Mouse (Mus musculus) limb, embryonic 11.5 days (tissue): Measurements from ENCODE around the gene Crtc1. TPM values are rescaled to one million over a fixed set of nuclear protein-coding genes. Genes with fewer than 3 reads are reported as not detected.

ENCODE experiments used
- ATAC-seq: fragments of 200-750 bp; cut with Nextera tagmentation; 2 replicates; pipeline ENCODE4 v1.8.0; 2017; ENCODE audit warnings: low read depth; ENCODE audit not compliant: insufficient number of reproducible peaks, low FRiP score, low TSS enrichment
- DNase-seq: peaks from one replicate; pipeline ENCODE4 v3.0.0-alpha.2; 2015; ENCODE audit warnings: low spot score
- H3K27ac ChIP-seq: fragments of 300-500 bp; sonication (generic); replicated peaks from 2 replicates; pipeline ENCODE4 v1.5.1; 2014; ENCODE audit warnings: low read depth, mild to moderate bottlenecking, low read length
- H3K27me3 ChIP-seq: fragments of 300-500 bp; sonication (generic); 2 replicates; pipeline ENCODE4 v1.6.1; 2014; ENCODE audit warnings: mild to moderate bottlenecking, low read length, mixed read lengths; ENCODE audit not compliant: control insufficient read depth, insufficient read depth
- H3K36me3 ChIP-seq: fragments of 300-500 bp; sonication (generic); 2 replicates; pipeline ENCODE4 v1.6.1; 2014; ENCODE audit warnings: mild to moderate bottlenecking, low read length, moderate library complexity, mixed read lengths; ENCODE audit not compliant: control insufficient read depth, insufficient read depth
- H3K4me1 ChIP-seq: fragments of 300-500 bp; sonication (generic); 2 replicates; pipeline ENCODE4 v1.6.1; 2014; ENCODE audit warnings: low read length, mixed read lengths; ENCODE audit not compliant: control insufficient read depth, insufficient read depth
- H3K4me2 ChIP-seq: fragments of 300-500 bp; sonication (generic); 2 replicates; pipeline ENCODE4 v1.6.1; 2014; ENCODE audit warnings: low read depth, mild to moderate bottlenecking, moderate library complexity; ENCODE audit not compliant: severe bottlenecking
- H3K4me3 ChIP-seq: fragments of 300-500 bp; sonication (generic); 2 replicates; pipeline ENCODE4 v1.5.1; 2014; ENCODE audit warnings: low read depth, low read length
- H3K9ac ChIP-seq: fragments of 300-500 bp; sonication (generic); 2 replicates; pipeline ENCODE4 v1.6.1; 2014; ENCODE audit warnings: mild to moderate bottlenecking, low read length
- H3K9me3 ChIP-seq: fragments of 300-500 bp; sonication (generic); 2 replicates; pipeline ENCODE4 v1.6.1; 2016; ENCODE audit warnings: low read length; ENCODE audit not compliant: control insufficient read depth
- WGBS: fragments of 180-500 bp; shearing (Covaris S2); extraction: QIAGEN DNeasy Blood & Tissue Kit; methylation state at CpG from one replicate; pipeline ENCODE4 v1.1.7; 2014; 5-methylcytosine and 5-hydroxymethylcytosine counted together
- polyA plus RNA-seq: library from polyadenylated mRNA; unstranded; fragments of >200 nt; fragmentation: Nextera tagmentation; extraction: Ambion mirVana; gene quantifications from 2 replicates; pipeline ENCODE4 v1.2.1, GENCODE M21; 2014

The Crtc1 gene
- polyA plus RNA-seq, 1 experiment from 2014 or later: 16.6 TPM

DNA sequence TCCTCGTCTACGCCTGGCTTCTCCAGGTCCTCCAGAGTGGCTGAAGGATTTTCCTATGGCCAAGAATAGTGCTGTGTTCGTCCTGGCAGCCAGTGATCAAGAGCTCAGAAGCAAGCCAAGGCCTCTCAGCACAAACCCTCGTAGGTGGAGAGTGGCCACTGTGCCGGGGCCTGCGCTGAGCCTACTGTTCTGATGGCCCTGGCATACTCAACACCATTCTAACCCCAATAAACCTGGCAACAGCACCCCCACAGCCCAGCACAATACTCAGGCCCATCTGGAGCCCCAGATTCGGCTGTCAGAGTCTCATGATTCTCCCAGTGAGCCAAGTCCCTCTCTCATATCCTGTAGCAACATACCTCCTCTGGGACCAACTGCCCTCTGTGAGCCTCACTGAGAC lies 98.7 kb downstream of the Crtc1 start:
- H3K9me3 ChIP-seq: no peaks in the 10 kb centered on the region
- H3K27ac ChIP-seq: no peak overlapping the region
- peaks cover 52% of the 10 kb centered on the region for H3K36me3 ChIP-seq
- DNase-seq (no peak), ATAC-seq (no peak)
- 91% methylated on average over 7 of the region's 7 CpGs for WGBS
- H3K9ac ChIP-seq: no peak overlapping the region
- no peak overlapping the region for H3K4me3 ChIP-seq
- H3K27me3 ChIP-seq: no peaks in the 10 kb centered on the region
- peaks cover 22% of the 10 kb centered on the region for H3K4me1 ChIP-seq
- H3K4me2 ChIP-seq: no peak overlapping the region

DNA sequence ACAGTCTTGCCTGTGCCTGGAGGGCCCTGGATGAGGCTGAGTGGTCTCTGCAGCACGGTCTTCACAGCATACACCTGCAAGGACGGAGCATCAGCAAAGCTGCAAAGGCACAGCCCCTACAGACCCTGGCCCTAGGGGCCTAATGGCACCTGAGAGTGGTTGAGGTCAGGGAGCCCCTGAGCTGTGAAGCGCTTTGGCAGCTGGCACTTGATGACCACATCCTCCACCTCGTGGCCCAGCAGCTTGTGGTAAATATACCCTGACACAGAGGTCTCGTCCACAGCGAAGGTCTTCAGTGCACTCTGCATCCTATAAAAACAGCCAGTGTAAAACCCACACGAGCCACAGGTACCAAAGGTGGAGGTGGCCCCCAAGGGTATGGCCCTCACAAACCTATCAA lies 100.4 kb downstream of the Crtc1 start:
- 96% methylated on average over 7 of the region's 7 CpGs for WGBS
- Histone ChIP-seq H3K36me3 (peaks cover 65% of the 10 kb centered on the region), H3K27ac (no peak overlapping the region), H3K27me3 (no peaks in the 10 kb centered on the region), H3K4me2 (no peak overlapping the region), H3K4me1 (peaks cover 15% of the 10 kb centered on the region), H3K4me3 (no peak overlapping the region), H3K9ac (no peak overlapping the region), H3K9me3 (no peaks in the 10 kb centered on the region)
- DNase-seq: no peak
- ATAC-seq: no peak

DNA sequence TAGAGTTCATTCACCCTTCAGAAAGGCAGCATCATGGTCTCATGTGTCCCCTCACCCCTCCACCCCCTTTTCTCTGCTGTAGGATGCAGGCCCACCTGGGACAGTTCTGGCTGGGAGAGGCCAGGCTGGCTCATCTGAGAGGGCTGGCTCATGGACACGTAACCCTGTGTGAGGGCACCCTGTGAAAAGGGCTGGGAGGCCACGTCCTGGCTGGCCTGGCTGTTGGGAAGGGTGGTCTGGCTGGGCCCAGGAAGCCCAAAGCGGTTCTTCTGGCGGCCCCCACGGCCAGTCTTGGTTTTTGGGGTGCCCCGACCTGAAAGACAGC lies 106.5 kb downstream of the Crtc1 start:
- no peak overlapping the region for H3K9ac ChIP-seq
- H3K4me2 ChIP-seq: no peak overlapping the region
- H3K4me1 ChIP-seq: peaks cover 22% of the 10 kb centered on the region
- H3K36me3 ChIP-seq: peaks cover 55% of the 10 kb centered on the region
- no peaks in the 10 kb centered on the region for H3K9me3 ChIP-seq
- 87% methylated on average over 6 of the region's 6 CpGs for WGBS
- ATAC-seq (no peak), DNase-seq (no peak)
- no peaks in the 10 kb centered on the region for H3K27me3 ChIP-seq
- H3K27ac ChIP-seq: no peak overlapping the region
- H3K4me3 ChIP-seq: no peak overlapping the region

Other genes with a start within 250 kb of the Crtc1 start
- gene Slc25a42, start 227.3 kb downstream of the Crtc1 start, polyA plus RNA-seq: 2.1 and 2.4 TPM in 2 replicates
- gene Sugp2, start 205.4 kb downstream of the Crtc1 start, polyA plus RNA-seq: 34.3 and 41.0 TPM in 2 replicates
- 19.8 and 20.1 TPM in 2 replicates for gene Armc6, start 205.1 kb downstream of the Crtc1 start, polyA plus RNA-seq
- gene Homer3, start 156.8 kb downstream of the Crtc1 start, polyA plus RNA-seq: 75.2 and 78.6 TPM in 2 replicates
- 55.8 and 62.1 TPM in 2 replicates for gene Ddx49, start 137.1 kb downstream of the Crtc1 start, polyA plus RNA-seq
- 263 and 281 TPM in 2 replicates for gene Cope, start 137.1 kb downstream of the Crtc1 start, polyA plus RNA-seq
- 4.7 and 6.0 TPM in 2 replicates for gene Cers1, start 123.8 kb downstream of the Crtc1 start, polyA plus RNA-seq
- gene Gdf1, start 109.8 kb downstream of the Crtc1 start, polyA plus RNA-seq: 2.9 and 4.2 TPM in 2 replicates
- gene Upf1, start 86.3 kb downstream of the Crtc1 start, polyA plus RNA-seq: 23.2 and 25.1 TPM in 2 replicates
- gene Comp, start 66.0 kb downstream of the Crtc1 start, polyA plus RNA-seq: 0.43 and 0.50 TPM in 2 replicates
- gene Klhl26, start 37.4 kb upstream of the Crtc1 start, polyA plus RNA-seq: 18.9 and 21.7 TPM in 2 replicates
- gene Tmem59l, start 47.8 kb upstream of the Crtc1 start, polyA plus RNA-seq: 20.0 and 20.8 TPM in 2 replicates
- 85.8 and 102 TPM in 2 replicates for gene Crlf1, start 53.6 kb upstream of the Crtc1 start, polyA plus RNA-seq
- 126 and 138 TPM in 2 replicates for gene Rex1bd, start 67.2 kb upstream of the Crtc1 start, polyA plus RNA-seq
- 926 and 927 TPM in 2 replicates for gene Uba52, start 71.2 kb upstream of the Crtc1 start, polyA plus RNA-seq
- 221 and 233 TPM in 2 replicates for gene Fkbp8, start 88.1 kb upstream of the Crtc1 start, polyA plus RNA-seq
- gene Kxd1, start 88.4 kb upstream of the Crtc1 start, polyA plus RNA-seq: 47.0 and 47.6 TPM in 2 replicates
- gene Ell, start 99.9 kb upstream of the Crtc1 start, polyA plus RNA-seq: 19.5 and 20.1 TPM in 2 replicates
- gene Isyna1, start 154.8 kb upstream of the Crtc1 start, polyA plus RNA-seq: 100 and 114 TPM in 2 replicates
- 167 and 177 TPM in 2 replicates for gene Ssbp4, start 169.3 kb upstream of the Crtc1 start, polyA plus RNA-seq
- gene Lrrc25, start 176.6 kb upstream of the Crtc1 start, polyA plus RNA-seq: 0.57 TPM in 2 replicates
- 0.15 TPM in 1 of 2 replicates, not detected in the other for gene Gdf15, start 192.9 kb upstream of the Crtc1 start, polyA plus RNA-seq
- gene Pgpep1, start 220.8 kb upstream of the Crtc1 start, polyA plus RNA-seq: 48.9 and 59.4 TPM in 2 replicates
- gene Lsm4, start 233.7 kb upstream of the Crtc1 start, polyA plus RNA-seq: 356 and 388 TPM in 2 replicates